Mouse (Mus musculus) MEL (cell line): ENCODE measurements at regions not wholly inside any gene's neighbourhood (a gene's known extent, or its start where the extent isn't known, plus 50 kb on each side); places are given as distances from the start of the nearest gene placed in this dataset.

Experiments
- DNase-seq: peaks from one replicate; pipeline ENCODE4 v3.0.0; 2011; ENCODE audit warnings: low read depth, low spot score
- H3K27ac ChIP-seq: 2 replicates; pipeline ENCODE4 v1.5.1; 2012; ENCODE audit warnings: low read depth, mild to moderate bottlenecking, control low read depth, low read length, moderate library complexity; ENCODE audit not compliant: control insufficient read depth
- H3K27me3 ChIP-seq, 2 experiments: fragments of 150-350 bp in 1 of 2; sonication (generic) in 1 of 2; 2 replicates each; pipeline ENCODE4 v1.6.1; 2012; ENCODE audit warnings: low read length in 2 of 2, mild to moderate bottlenecking in 2 of 2, improper control_type of control experiment in 1 of 2, moderate library complexity in 1 of 2; ENCODE audit not compliant: insufficient read depth in 2 of 2, control insufficient read depth in 1 of 2
- H3K36me3 ChIP-seq, 2 experiments: 2 replicates each; pipeline ENCODE4 v1.6.1; 2012 to 2014; ENCODE audit warnings: low read length in 2 of 2, improper control_type of control experiment in 1 of 2, inconsistent platforms in 1 of 2, mild to moderate bottlenecking in 1 of 2; ENCODE audit not compliant: insufficient read depth in 2 of 2, control insufficient read depth in 1 of 2
- H3K4me1 ChIP-seq, 2 experiments: fragments of 150-350 bp in 1 of 2; sonication (generic) in 1 of 2; 2 replicates each; pipeline ENCODE4 v1.6.1; 2012; ENCODE audit warnings: low read length in 2 of 2, improper control_type of control experiment in 1 of 2, mild to moderate bottlenecking in 1 of 2; ENCODE audit not compliant: insufficient read depth in 2 of 2, control insufficient read depth in 1 of 2
- H3K4me3 ChIP-seq, 2 experiments: fragments of 150-350 bp in 1 of 2; sonication (generic) in 1 of 2; 2 replicates each; pipeline ENCODE4 v1.5.1; 2012; ENCODE audit warnings: low read depth in 2 of 2, low read length in 2 of 2, mild to moderate bottlenecking in 2 of 2, moderate library complexity in 2 of 2, control low read depth in 1 of 2, improper control_type of control experiment in 1 of 2; ENCODE audit not compliant: control insufficient read depth in 1 of 2, insufficient read depth in 1 of 2
- H3K79me2 ChIP-seq: 2 replicates; pipeline ENCODE4 v1.6.1; 2012; ENCODE audit warnings: mild to moderate bottlenecking, low read length, moderate library complexity; ENCODE audit not compliant: control insufficient read depth, poor library complexity, insufficient read depth
- H3K9ac ChIP-seq: 2 replicates; pipeline ENCODE4 v1.6.1; 2012; ENCODE audit warnings: low read depth, mild to moderate bottlenecking, control low read depth, low read length, moderate library complexity; ENCODE audit not compliant: control insufficient read depth, poor library complexity, severe bottlenecking
- H3K9me3 ChIP-seq: fragments of 150-350 bp; sonication (generic); replicated peaks from 2 replicates; pipeline ENCODE4 v1.6.1; 2012; ENCODE audit warnings: mild to moderate bottlenecking, low read length, improper control_type of control experiment, moderate library complexity; ENCODE audit not compliant: insufficient read depth
- CHD1 ChIP-seq: IDR thresholded peaks from 2 replicates; pipeline ENCODE4 v1.6.1; 2012; ENCODE audit warnings: low read depth, mild to moderate bottlenecking, inconsistent platforms, low read length, improper control_type of control experiment
- CHD2 ChIP-seq: IDR thresholded peaks from 2 replicates; pipeline ENCODE4 v1.6.1; 2011; ENCODE audit warnings: low read length, improper control_type of control experiment
- CTCF ChIP-seq, 3 experiments: IDR thresholded peaks in 2 of 3; conservative IDR thresholded peaks in 1 of 3; 2 replicates each; pipeline ENCODE4 v1.5.1; 2011 to 2012; ENCODE audit warnings: low read length in 3 of 3, low read depth in 2 of 3, mild to moderate bottlenecking in 2 of 3, improper control_type of control experiment in 1 of 3, inconsistent platforms in 1 of 3, mixed read lengths in 1 of 3, moderate library complexity in 1 of 3; ENCODE audit not compliant: control insufficient read depth in 1 of 3, insufficient read depth in 1 of 3, poor library complexity in 1 of 3, severe bottlenecking in 1 of 3
- ELF1 ChIP-seq: IDR thresholded peaks from 2 replicates; pipeline ENCODE4 v1.6.1; 2014; ENCODE audit warnings: low read depth, mild to moderate bottlenecking, inconsistent platforms, low read length, improper control_type of control experiment, moderate library complexity
- EP300 ChIP-seq, 2 experiments: IDR thresholded peaks; 2 replicates each; pipeline ENCODE4 v1.6.1; 2011; ENCODE audit warnings: improper control_type of control experiment in 2 of 2, low read length in 2 of 2, low read depth in 1 of 2, mild to moderate bottlenecking in 1 of 2
- GATA1 ChIP-seq: IDR thresholded peaks from 2 replicates; pipeline ENCODE4 v1.6.1; 2011; ENCODE audit warnings: low read depth, low read length, improper control_type of control experiment
- HCFC1 ChIP-seq: IDR thresholded peaks from 2 replicates; pipeline ENCODE4 v1.6.1; 2012; ENCODE audit warnings: low read depth, mild to moderate bottlenecking, inconsistent platforms, low read length, improper control_type of control experiment, moderate library complexity
- JUND ChIP-seq: IDR thresholded peaks from 2 replicates; pipeline ENCODE4 v1.6.1; 2011; ENCODE audit warnings: low read depth, mild to moderate bottlenecking, improper control_type of control experiment, low read length
- KAT2A ChIP-seq: conservative IDR thresholded peaks from 2 replicates; pipeline ENCODE4 v1.6.1; 2012; ENCODE audit warnings: low read depth, low read length, improper control_type of control experiment, inconsistent platforms
- MAX ChIP-seq: IDR thresholded peaks from 2 replicates; pipeline ENCODE4 v1.6.1; 2011; ENCODE audit warnings: low read length, improper control_type of control experiment
- MAZ ChIP-seq: IDR thresholded peaks from 2 replicates; pipeline ENCODE4 v1.6.1; 2012; ENCODE audit warnings: low read depth, mild to moderate bottlenecking, inconsistent platforms, low read length, improper control_type of control experiment
- MYB ChIP-seq: IDR thresholded peaks from 2 replicates; pipeline ENCODE4 v1.6.1; 2011; ENCODE audit warnings: mild to moderate bottlenecking, low read depth, low read length, improper control_type of control experiment
- MYC ChIP-seq: IDR thresholded peaks from 2 replicates; pipeline ENCODE4 v1.6.1; 2011; ENCODE audit warnings: low read depth, mild to moderate bottlenecking, low read length, improper control_type of control experiment, moderate library complexity
- NELFE ChIP-seq: IDR thresholded peaks from 2 replicates; pipeline ENCODE4 v1.6.1; 2011; ENCODE audit warnings: low read depth, low read length, improper control_type of control experiment
- NRF1 ChIP-seq: IDR thresholded peaks from 2 replicates; pipeline ENCODE4 v1.6.1; 2014; ENCODE audit warnings: low read depth, mild to moderate bottlenecking, inconsistent platforms, low read length, improper control_type of control experiment, moderate library complexity; ENCODE audit not compliant: poor library complexity, insufficient read depth, severe bottlenecking
- POLR2AphosphoS2 ChIP-seq: IDR thresholded peaks from 2 replicates; pipeline ENCODE4 v1.6.1; 2011; ENCODE audit warnings: low read length, improper control_type of control experiment
- POLR2AphosphoS5 ChIP-seq: IDR thresholded peaks from 2 replicates; pipeline ENCODE4 v1.6.1; 2012; ENCODE audit warnings: low read depth, borderline replicate concordance, mild to moderate bottlenecking, inconsistent platforms, low read length, moderate library complexity, mixed read lengths
- RCOR1 ChIP-seq: IDR thresholded peaks from 2 replicates; pipeline ENCODE4 v1.6.1; 2012; ENCODE audit warnings: low read depth, mild to moderate bottlenecking, inconsistent platforms, low read length, improper control_type of control experiment
- SIN3A ChIP-seq: IDR thresholded peaks from 2 replicates; pipeline ENCODE4 v1.6.1; 2012; ENCODE audit warnings: low read length, improper control_type of control experiment, inconsistent platforms
- TAL1 ChIP-seq: IDR thresholded peaks from 2 replicates; pipeline ENCODE4 v1.6.1; 2012; ENCODE audit warnings: mild to moderate bottlenecking, inconsistent platforms, low read length, moderate library complexity, mixed read lengths
- TBP ChIP-seq: IDR thresholded peaks from 2 replicates; pipeline ENCODE4 v1.8.0; 2011; ENCODE audit warnings: low read depth, low read length, improper control_type of control experiment
- TCF12 ChIP-seq: IDR thresholded peaks from 2 replicates; pipeline ENCODE4 v1.6.1; 2014; ENCODE audit warnings: low read depth, mild to moderate bottlenecking, inconsistent platforms, low read length, improper control_type of control experiment, moderate library complexity
- UBTF ChIP-seq: IDR thresholded peaks from 2 replicates; pipeline ENCODE4 v1.6.1; 2012; ENCODE audit warnings: low read depth, mild to moderate bottlenecking, inconsistent platforms, low read length, improper control_type of control experiment, moderate library complexity, borderline replicate concordance; ENCODE audit not compliant: insufficient read depth
- USF1 ChIP-seq: IDR thresholded peaks from 2 replicates; pipeline ENCODE4 v1.6.1; 2014; ENCODE audit warnings: low read depth, mild to moderate bottlenecking, inconsistent platforms, low read length, improper control_type of control experiment, moderate library complexity
- ZC3H11A ChIP-seq: IDR thresholded peaks from 2 replicates; pipeline ENCODE4 v1.6.1; 2012; ENCODE audit warnings: low read depth, mild to moderate bottlenecking, inconsistent platforms, low read length, improper control_type of control experiment
- ZNF384 ChIP-seq: IDR thresholded peaks from 2 replicates; pipeline ENCODE4 v1.6.1; 2012; ENCODE audit warnings: low read depth, mild to moderate bottlenecking, inconsistent platforms, low read length, improper control_type of control experiment

- Histone ChIP-seq H3K79me2 (no peaks in the 10 kb centered on the region), H3K4me3 (no peak overlapping the region), H3K36me3 (no peaks in the 10 kb centered on the region), H3K9ac (no peak overlapping the region), H3K27me3 (no peaks in the 10 kb centered on the region), H3K4me1 (no peaks in the 10 kb centered on the region), H3K27ac (no peak overlapping the region), H3K9me3 (no peaks in the 10 kb centered on the region)
- DNase-seq = no peak
- TF ChIP-seq EP300 (IDR thresholded peaks at IDR 0.05; ENCODE audit: low read depth in 1 of 2, low read length in 2 of 2) = no peak
- no peak for TF ChIP-seq CHD2
- no peak for TF ChIP-seq USF1
- no peak for TF ChIP-seq ZNF384
- no peak for TF ChIP-seq RCOR1
- no peak for TF ChIP-seq SIN3A
Observed at GRCm38 (mm10) chr3:99674145-99674544, 211.1 kb upstream of the Spag17 start.

- no peak overlapping the region for H3K9ac ChIP-seq
- H3K4me3 ChIP-seq = no peak overlapping the region
- TF ChIP-seq MAX = no peak
- no peak for TF ChIP-seq ZC3H11A
- no peak for TF ChIP-seq CHD1
- TF ChIP-seq MYB = no peak
- no peak for TF ChIP-seq POLR2AphosphoS5
- no peak for TF ChIP-seq MAZ
- TF ChIP-seq USF1 = no peak
- TF ChIP-seq ELF1 = no peak
- no peak for TF ChIP-seq KAT2A
- no peak for TF ChIP-seq HCFC1
- TF ChIP-seq MYC = no peak
- no peak for TF ChIP-seq JUND
- TF ChIP-seq, all 39 proteins: peak for 0
- Histone ChIP-seq H3K27me3 (no peaks in the 10 kb centered on the region), H3K27ac (no peak overlapping the region), H3K4me1 (no peaks in the 10 kb centered on the region), H3K9me3 (no peaks in the 10 kb centered on the region), H3K79me2 (no peaks in the 10 kb centered on the region), H3K36me3 (no peaks in the 10 kb centered on the region)
- DNase-seq = no peak
Observed at GRCm38 (mm10) chr3:99709506-99709905, 175.7 kb upstream of the Spag17 start.

GRCm38 (mm10) chr3:99716381-99716780 lies 168.8 kb upstream of the Spag17 start:
- DNase-seq = no peak
- H3K9me3 ChIP-seq = no peaks in the 10 kb centered on the region
- no peak overlapping the region for H3K27ac ChIP-seq

More at GRCm38 (mm10) chr3:99716381-99716780, 168.8 kb upstream of the Spag17 start:
- TF ChIP-seq UBTF (no peak), GATA1 (no peak), USF1 (no peak), TBP (no peak), EP300 (IDR thresholded peaks at IDR 0.05; ENCODE audit: low read depth in 1 of 2, low read length in 2 of 2) (no peak), POLR2AphosphoS2 (no peak), NRF1 (no peak), MAX (no peak), ZC3H11A (no peak), TAL1 (no peak), TCF12 (no peak), NELFE (no peak), CTCF (IDR thresholded peaks at IDR 0.05 in 2 of 3, conservative IDR thresholded peaks at IDR 0.05 in 1 of 3; ENCODE audit: control insufficient read depth in 1 of 3, insufficient read depth in 1 of 3, low read depth in 2 of 3, low read length in 3 of 3, poor library complexity in 1 of 3, severe bottlenecking in 1 of 3) (no peak)
- TF ChIP-seq, all 39 proteins: peak for 0
- H3K27me3 ChIP-seq = no peaks in the 10 kb centered on the region
- H3K36me3 ChIP-seq = no peaks in the 10 kb centered on the region
- no peaks in the 10 kb centered on the region for H3K79me2 ChIP-seq
- no peaks in the 10 kb centered on the region for H3K4me1 ChIP-seq
- no peak overlapping the region for H3K4me3 ChIP-seq
- H3K9ac ChIP-seq = no peak overlapping the region
